8 mouse cellular contexts compared by ENCODE assay signal in genomic region chr3:103438791-103439354, GRCm38 (mm10).
DNase-seq lines count a peak whose midpoint lies in the region; ATAC-seq and TF ChIP-seq lines count a peak whose summit lies in the region.

No protein-coding gene starts in this region.

- no peak overlapping the region for H3K4me2 ChIP-seq in midbrain, embryonic 14.5 days (ENCODE audit: low read length)

- 48% methylated on average over 12 of the region's 12 CpGs for WGBS in heart, embryonic 10.5 days
- WGBS in midbrain, embryonic 14.5 days: 42% methylated on average over 12 of the region's 12 CpGs

- H3K4me3 ChIP-seq in heart, embryonic 10.5 days: no peak overlapping the region
- no peak overlapping the region for H3K4me3 ChIP-seq in midbrain, embryonic 14.5 days (replicated peaks; ENCODE audit: low read depth, low read length)
- H3K4me3 ChIP-seq in testis, adult 2 months (ENCODE audit: control insufficient read depth, low read depth, low read length): no peak overlapping the region

- peak; percentile 44; the same call in 1 of the 2 replicates for TF ChIP-seq CTCF in testis, adult 2 months (IDR thresholded peaks at IDR 0.05; ENCODE audit: control insufficient read depth, insufficient read depth, insufficient replicate concordance, low read depth, low read length)

- DNase-seq in heart, adult 8-10 months (ENCODE audit: low spot score): peak; percentile 51
- no peak for DNase-seq in heart, embryonic 10.5 days (ENCODE audit: low spot score)
- peak; percentile 70 for DNase-seq in T-cell, adult 2 months (ENCODE audit: low spot score)
- DNase-seq in cerebellum, postnatal 36 days: peak; percentile 73 to 77
- DNase-seq in heart, adult 9 months (ENCODE audit: low spot score in 2 of 2): peak; percentile 30 to 40
- peak; percentile 34 to 35 for DNase-seq in layer of hippocampus, postnatal 36 days
- DNase-seq in midbrain, embryonic 14.5 days: peak; percentile 79

- ATAC-seq in midbrain, embryonic 14.5 days (ENCODE audit: low FRiP score, low TSS enrichment): peak; percentile 31

- no peak overlapping the region for H3K9ac ChIP-seq in midbrain, embryonic 14.5 days (replicated peaks; ENCODE audit: low read length)

- no peaks in the 10 kb centered on the region for H3K27me3 ChIP-seq in heart, embryonic 10.5 days (ENCODE audit: insufficient read depth, poor library complexity, severe bottlenecking)
- H3K27me3 ChIP-seq in midbrain, embryonic 14.5 days (ENCODE audit: control insufficient read depth, insufficient read depth, low read length): no peaks in the 10 kb centered on the region
- no peaks in the 10 kb centered on the region for H3K27me3 ChIP-seq in testis, adult 2 months (ENCODE audit: control insufficient read depth, insufficient read depth, low read length)

- no peaks in the 10 kb centered on the region for H3K9me3 ChIP-seq in heart, embryonic 10.5 days
- no peaks in the 10 kb centered on the region for H3K9me3 ChIP-seq in midbrain, embryonic 14.5 days (ENCODE audit: control insufficient read depth, low read length)

- H3K36me3 ChIP-seq in heart, embryonic 10.5 days: no peaks in the 10 kb centered on the region
- H3K36me3 ChIP-seq in midbrain, embryonic 14.5 days (ENCODE audit: control insufficient read depth, insufficient read depth, low read length): no peaks in the 10 kb centered on the region
- no peaks in the 10 kb centered on the region for H3K36me3 ChIP-seq in testis, adult 2 months (ENCODE audit: control insufficient read depth, insufficient read depth, low read length)

- TF ChIP-seq POLR2A in testis, adult 2 months (IDR thresholded peaks at IDR 0.05; ENCODE audit: control insufficient read depth, low read depth, low read length): no peak

- peaks cover 10% of the 10 kb centered on the region for H3K4me1 ChIP-seq in heart, embryonic 10.5 days
- H3K4me1 ChIP-seq in midbrain, embryonic 14.5 days (ENCODE audit: control insufficient read depth, insufficient read depth, low read length): no peaks in the 10 kb centered on the region
- H3K4me1 ChIP-seq in testis, adult 2 months (ENCODE audit: control insufficient read depth, insufficient read depth, low read length): peaks cover 3% of the 10 kb centered on the region; the same call in 1 of the 2 replicates

- no peak overlapping the region for H3K27ac ChIP-seq in heart, embryonic 10.5 days
- H3K27ac ChIP-seq in midbrain, embryonic 14.5 days (replicated peaks; ENCODE audit: low read depth, low read length): no peak overlapping the region
- H3K27ac ChIP-seq in testis, adult 2 months (ENCODE audit: control insufficient read depth, insufficient read depth, low read depth, low read length): no peak overlapping the region
